Mouse (Mus musculus) liver, postnatal 0 days (tissue): ENCODE measurements at regions not wholly inside any gene's neighbourhood (a gene's known extent, or its start where the extent isn't known, plus 50 kb on each side); places are given as distances from the start of the nearest gene placed in this dataset.

Source experiments
- CTCF ChIP-seq: sonication (generic); IDR thresholded peaks from 2 replicates; pipeline ENCODE4 v1.5.1; 2016; ENCODE audit warnings: antibody characterized with exemption, low read depth
- EP300 ChIP-seq: IDR thresholded peaks from 2 replicates; pipeline ENCODE4 v1.6.1; 2016; ENCODE audit warnings: antibody characterized with exemption, low read depth, mild to moderate bottlenecking

GRCm38 (mm10) chr3:21973153-21973552 lies 103.3 kb upstream of the Tbl1xr1 start:
- TF ChIP-seq EP300 (no peak), CTCF (no peak)
